Mouse (Mus musculus) liver, postnatal 0 days (tissue): ENCODE measurements at regions not wholly inside any gene's neighbourhood (a gene's known extent, or its start where the extent isn't known, plus 50 kb on each side); places are given as distances from the start of the nearest gene placed in this dataset.

Source experiments
- ATAC-seq: fragments of 200-750 bp; cut with Nextera tagmentation; 2 replicates; pipeline ENCODE4 v1.8.0; 2017; ENCODE audit warnings: mild to moderate bottlenecking, moderate library complexity
- DNase-seq: peaks from one replicate; pipeline ENCODE4 v3.0.0-alpha.2; 2016
- H3K27ac ChIP-seq: fragments of 300-500 bp; sonication (generic); 2 replicates; pipeline ENCODE4 v1.5.1; 2014; ENCODE audit warnings: antibody characterized with exemption, moderate library complexity, mild to moderate bottlenecking, low read depth
- H3K27me3 ChIP-seq: fragments of 300-500 bp; sonication (generic); 2 replicates; pipeline ENCODE4 v1.6.1; 2014; ENCODE audit warnings: low read length, control low read depth, mixed read lengths; ENCODE audit not compliant: insufficient read depth
- H3K36me3 ChIP-seq: fragments of 300-500 bp; sonication (generic); replicated peaks from 2 replicates; pipeline ENCODE4 v1.6.1; 2014; ENCODE audit warnings: mild to moderate bottlenecking, control low read depth, low read length, moderate library complexity, mixed read lengths; ENCODE audit not compliant: insufficient read depth
- H3K4me1 ChIP-seq: fragments of 300-500 bp; sonication (generic); 2 replicates; pipeline ENCODE4 v1.6.1; 2014; ENCODE audit warnings: antibody characterized with exemption, mild to moderate bottlenecking, control low read depth; ENCODE audit not compliant: insufficient read depth
- H3K4me2 ChIP-seq: fragments of 300-500 bp; sonication (generic); 2 replicates; pipeline ENCODE4 v1.6.1; 2014; ENCODE audit warnings: low read depth, mild to moderate bottlenecking, low read length, moderate library complexity, mixed read lengths
- H3K4me3 ChIP-seq: fragments of 300-500 bp; sonication (generic); 2 replicates; pipeline ENCODE4 v1.5.1; 2014; ENCODE audit warnings: low read depth, low read length
- H3K9ac ChIP-seq: fragments of 300-500 bp; sonication (generic); replicated peaks from 2 replicates; pipeline ENCODE4 v1.6.1; 2014; ENCODE audit warnings: mild to moderate bottlenecking, moderate library complexity
- H3K9me3 ChIP-seq: fragments of 300-500 bp; sonication (generic); 2 replicates; pipeline ENCODE4 v1.6.1; 2016; ENCODE audit warnings: mild to moderate bottlenecking, control low read depth, low read length, mixed read lengths
- CTCF ChIP-seq: sonication (generic); IDR thresholded peaks from 2 replicates; pipeline ENCODE4 v1.5.1; 2016; ENCODE audit warnings: antibody characterized with exemption, low read depth
- EP300 ChIP-seq: IDR thresholded peaks from 2 replicates; pipeline ENCODE4 v1.6.1; 2016; ENCODE audit warnings: antibody characterized with exemption, low read depth, mild to moderate bottlenecking
- WGBS: fragments of 180-500 bp; shearing (Covaris S2); extraction: QIAGEN DNeasy Blood & Tissue Kit; methylation state at CpG from one replicate; pipeline ENCODE4 v1.1.7; 2014; ENCODE audit not compliant: insufficient replicate concordance; 5-methylcytosine and 5-hydroxymethylcytosine counted together

DNA sequence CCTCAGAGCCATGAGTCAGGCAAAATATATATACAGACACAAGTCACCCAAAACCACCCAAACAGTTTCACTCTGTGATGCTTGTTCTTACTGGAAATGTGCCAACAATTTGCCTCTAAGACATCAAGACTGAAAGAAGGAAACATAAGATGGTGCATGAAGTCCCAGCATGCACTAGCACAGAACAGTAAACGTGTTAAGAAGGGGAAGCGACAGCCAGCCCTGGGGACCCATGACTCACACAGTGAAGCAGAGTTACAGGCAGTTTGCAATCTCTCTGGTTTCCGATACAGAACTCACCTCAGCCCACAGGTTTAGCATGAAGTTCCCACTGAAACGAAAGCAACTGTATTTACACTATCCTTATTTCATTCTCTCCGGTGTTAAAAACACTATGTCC is 233.7 kb upstream of the Ank start:
- no peak for ATAC-seq
- WGBS = 57% methylated on average over 5 of the region's 5 CpGs
- H3K27me3 ChIP-seq = no peaks in the 10 kb centered on the region

DNA sequence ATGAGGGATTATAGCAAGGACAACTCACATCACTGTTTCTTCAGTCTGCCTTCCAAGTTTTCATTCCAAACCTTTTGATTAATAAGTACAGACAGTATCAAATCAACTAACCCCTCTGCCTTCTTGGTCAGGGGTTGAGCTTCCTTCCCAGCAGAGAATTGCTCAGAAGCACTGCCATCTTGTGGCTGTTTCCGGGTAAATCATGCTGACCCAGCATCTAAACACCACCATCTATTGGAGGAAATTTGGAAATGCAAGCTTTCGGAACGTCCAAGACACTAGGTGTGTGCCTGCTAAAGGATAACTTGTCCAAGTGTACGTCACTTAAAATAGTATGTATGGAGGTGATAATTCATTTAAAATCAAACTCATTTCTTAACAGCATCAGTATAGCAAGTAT is 231.7 kb upstream of the Ank start:
- Histone ChIP-seq H3K27me3 (no peaks in the 10 kb centered on the region), H3K4me1 (no peaks in the 10 kb centered on the region), H3K27ac (no peak overlapping the region), H3K4me2 (no peak overlapping the region), H3K36me3 (no peaks in the 10 kb centered on the region), H3K9me3 (no peaks in the 10 kb centered on the region), H3K9ac (no peak overlapping the region), H3K4me3 (no peak overlapping the region)
- peak; percentile 48 for DNase-seq
- no peak for TF ChIP-seq EP300
- peak; percentile 87 for TF ChIP-seq CTCF
- 25% methylated on average over 4 of the region's 4 CpGs for WGBS
- ATAC-seq = no peak

More for the DNA sequence above, 233.7 kb upstream of the Ank start:
- Histone ChIP-seq H3K27ac (no peak overlapping the region), H3K9ac (no peak overlapping the region), H3K4me1 (no peaks in the 10 kb centered on the region), H3K4me2 (no peak overlapping the region), H3K4me3 (no peak overlapping the region), H3K9me3 (no peaks in the 10 kb centered on the region), H3K36me3 (no peaks in the 10 kb centered on the region)
- TF ChIP-seq EP300 = no peak
- no peak for DNase-seq

DNA sequence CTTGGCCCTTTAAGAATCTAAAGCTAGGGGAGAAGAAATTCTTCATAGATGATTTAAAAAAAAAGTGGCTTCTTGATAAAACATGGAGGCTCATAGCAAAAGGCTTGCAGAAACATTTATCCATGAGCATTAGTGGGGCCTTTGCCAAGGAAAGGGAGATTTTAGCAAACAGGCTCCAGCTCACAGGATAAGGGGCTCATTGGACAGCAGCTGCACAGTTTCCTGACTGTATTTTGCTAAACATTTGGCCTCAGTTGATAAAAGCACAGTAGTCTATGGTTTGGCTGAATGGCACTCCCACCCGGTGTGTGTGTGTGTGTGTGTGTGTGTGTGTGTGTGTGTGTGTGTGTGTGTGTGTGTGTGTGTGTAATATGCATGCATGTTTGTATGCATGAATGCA is 228.2 kb upstream of the Ank start:
- Histone ChIP-seq H3K9me3 (no peaks in the 10 kb centered on the region), H3K36me3 (no peaks in the 10 kb centered on the region), H3K4me2 (no peak overlapping the region), H3K4me1 (no peaks in the 10 kb centered on the region), H3K27ac (no peak overlapping the region), H3K27me3 (no peaks in the 10 kb centered on the region), H3K4me3 (no peak overlapping the region), H3K9ac (no peak overlapping the region)
- DNase-seq (no peak), ATAC-seq (no peak)
- no peak for TF ChIP-seq CTCF
- TF ChIP-seq EP300 = no peak
- WGBS = 50% methylated on average over 1 of the region's 1 CpGs

DNA sequence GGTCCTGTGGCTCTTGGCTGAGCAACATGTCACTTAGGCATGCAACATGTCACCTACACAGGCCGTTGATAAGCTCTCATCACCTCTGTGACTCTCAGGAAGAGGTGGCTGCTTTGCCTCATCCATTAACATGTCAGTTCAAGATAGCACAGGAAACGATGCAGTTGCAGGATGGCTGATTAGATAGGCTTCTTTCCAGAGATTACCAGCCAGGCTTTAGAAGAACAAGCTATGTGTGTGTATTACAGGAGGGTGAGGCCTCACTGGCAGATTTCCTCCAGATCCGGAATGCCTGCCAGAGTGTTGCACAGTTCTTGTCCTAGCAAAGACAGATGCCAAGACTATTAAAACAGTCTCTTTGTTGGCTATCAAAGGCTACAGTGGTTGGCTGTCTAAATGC is 220.2 kb upstream of the Ank start:
- DNase-seq = no peak

DNA sequence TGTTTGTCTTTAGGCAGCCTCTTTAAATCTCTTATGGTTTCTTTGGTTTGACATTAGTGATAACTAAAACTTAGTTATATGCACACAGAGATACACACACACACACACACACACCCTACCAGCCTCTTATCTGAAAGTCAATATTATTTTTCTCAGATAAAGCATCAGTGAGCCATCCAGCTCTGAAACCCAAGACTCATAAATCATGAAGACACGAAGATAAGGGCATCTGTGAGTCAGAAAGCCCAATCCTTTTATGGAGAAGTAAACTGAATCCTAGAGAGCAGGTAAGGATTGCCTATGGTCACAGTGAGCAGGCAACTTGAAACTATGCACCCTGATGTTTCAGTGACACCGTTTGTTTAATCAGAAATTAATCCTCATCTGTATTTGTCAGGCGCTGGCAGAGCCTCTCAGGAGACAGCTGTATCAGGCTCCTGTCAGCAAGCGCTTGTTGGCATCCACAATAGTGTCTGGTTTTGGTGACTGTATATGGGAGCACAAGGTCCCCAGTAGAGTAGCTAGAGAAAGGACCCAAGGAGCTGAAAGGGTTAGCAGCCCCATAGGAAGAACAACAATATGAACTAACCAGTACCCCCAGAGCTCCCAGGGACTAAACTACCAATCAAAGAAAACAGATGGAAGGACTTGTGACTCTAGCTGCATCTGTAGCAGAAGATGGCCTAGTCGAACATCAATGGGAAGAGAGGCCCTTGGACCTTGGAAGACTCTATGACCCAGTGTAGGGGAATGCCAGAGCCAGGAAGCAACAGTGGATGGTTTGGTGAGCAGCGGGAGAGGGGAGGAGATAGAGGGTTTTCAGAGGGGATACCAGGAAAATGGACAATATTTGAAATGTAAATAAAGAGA is 207.3 kb upstream of the Ank start:
- Histone ChIP-seq H3K27ac (no peak overlapping the region), H3K4me3 (no peak overlapping the region), H3K4me2 (no peak overlapping the region), H3K27me3 (no peaks in the 10 kb centered on the region), H3K9me3 (no peaks in the 10 kb centered on the region), H3K4me1 (no peaks in the 10 kb centered on the region), H3K9ac (no peak overlapping the region), H3K36me3 (no peaks in the 10 kb centered on the region)
- TF ChIP-seq EP300 (no peak), CTCF (no peak)
- DNase-seq = no peak
- ATAC-seq = no peak
- 51% methylated on average over 6 of the region's 6 CpGs for WGBS

More for the DNA sequence above, 220.2 kb upstream of the Ank start:
- H3K4me1 ChIP-seq = no peaks in the 10 kb centered on the region
- no peak overlapping the region for H3K9ac ChIP-seq
- no peak for TF ChIP-seq EP300
- TF ChIP-seq CTCF = no peak
- 22% methylated on average over 3 of the region's 3 CpGs for WGBS
- no peak overlapping the region for H3K4me2 ChIP-seq
- H3K4me3 ChIP-seq = no peak overlapping the region
- H3K27ac ChIP-seq = no peak overlapping the region
- no peaks in the 10 kb centered on the region for H3K27me3 ChIP-seq
- no peak for ATAC-seq
- H3K36me3 ChIP-seq = no peaks in the 10 kb centered on the region
- no peaks in the 10 kb centered on the region for H3K9me3 ChIP-seq

DNA sequence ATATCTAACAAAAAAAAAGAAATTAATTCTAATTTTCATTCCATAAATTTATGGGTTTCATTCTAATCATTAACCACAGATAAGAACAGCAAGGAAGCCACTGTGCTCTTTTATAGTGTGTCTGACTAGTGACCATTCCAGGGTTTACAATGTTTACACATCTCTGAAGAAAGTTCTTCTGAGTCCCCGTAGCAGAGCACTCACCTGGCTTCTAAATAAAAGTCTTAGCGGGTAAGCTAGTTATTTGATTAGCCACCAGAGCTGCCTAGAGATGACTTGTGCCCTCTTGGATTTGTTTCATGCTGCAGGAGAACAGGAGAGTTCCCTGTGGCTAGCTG is 206.7 kb upstream of the Ank start:
- H3K9me3 ChIP-seq = no peaks in the 10 kb centered on the region
- no peaks in the 10 kb centered on the region for H3K36me3 ChIP-seq
- H3K27ac ChIP-seq = no peak overlapping the region
- no peak for DNase-seq
- 44% methylated on average over 2 of the region's 2 CpGs for WGBS
- H3K4me3 ChIP-seq = no peak overlapping the region
- no peaks in the 10 kb centered on the region for H3K4me1 ChIP-seq
- TF ChIP-seq EP300 (no peak), CTCF (no peak)
- no peaks in the 10 kb centered on the region for H3K27me3 ChIP-seq
- no peak overlapping the region for H3K4me2 ChIP-seq
- no peak for ATAC-seq
- H3K9ac ChIP-seq = no peak overlapping the region

DNA sequence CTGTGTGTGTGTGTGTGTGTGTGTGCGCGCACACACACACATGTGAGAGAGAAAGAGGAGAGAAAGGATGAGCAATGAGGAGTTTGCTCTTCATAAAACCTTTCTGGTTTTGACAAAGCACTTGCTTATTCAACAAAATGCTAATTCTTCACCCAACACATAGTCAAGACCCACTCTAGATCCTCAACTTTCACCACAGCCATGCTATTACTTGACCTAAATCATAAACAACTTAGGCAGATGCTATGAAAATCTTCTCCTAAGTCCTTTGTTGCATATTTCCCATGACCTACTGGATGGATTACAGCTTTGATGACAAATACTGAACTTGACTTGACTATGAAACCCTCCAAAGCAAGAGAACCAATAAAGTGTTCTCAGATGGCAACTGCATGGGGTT is 196.3 kb upstream of the Ank start:
- no peaks in the 10 kb centered on the region for H3K36me3 ChIP-seq
- 95% methylated on average over 2 of the region's 2 CpGs for WGBS
- no peak overlapping the region for H3K27ac ChIP-seq
- no peaks in the 10 kb centered on the region for H3K9me3 ChIP-seq
- H3K4me2 ChIP-seq = no peak overlapping the region
- TF ChIP-seq CTCF (no peak), EP300 (no peak)
- no peaks in the 10 kb centered on the region for H3K27me3 ChIP-seq
- H3K9ac ChIP-seq = no peak overlapping the region
- ATAC-seq (no peak), DNase-seq (no peak)
- no peak overlapping the region for H3K4me3 ChIP-seq
- H3K4me1 ChIP-seq = no peaks in the 10 kb centered on the region
